Mouse (Mus musculus) heart, embryonic 12.5 days (tissue): ENCODE data around the gene Ccnb1. TPM values are rescaled to one million over a fixed set of nuclear protein-coding genes. Genes with fewer than 3 reads are reported as not detected.

ENCODE experiments used
- ATAC-seq: fragments of 200-750 bp; cut with Nextera tagmentation; 2 replicates; pipeline ENCODE4 v1.8.0; 2017; ENCODE audit warnings: moderate TSS enrichment, moderate library complexity; ENCODE audit not compliant: insufficient number of reproducible peaks, low FRiP score
- H3K27ac ChIP-seq: fragments of 300-500 bp; sonication (generic); 2 replicates; pipeline ENCODE4 v1.5.1; 2016; ENCODE audit warnings: mild to moderate bottlenecking, moderate library complexity; ENCODE audit not compliant: poor library complexity, severe bottlenecking
- H3K27me3 ChIP-seq: fragments of 300-500 bp; sonication (generic); replicated peaks from 2 replicates; pipeline ENCODE4 v1.6.1; 2016; ENCODE audit warnings: mild to moderate bottlenecking, moderate library complexity
- H3K36me3 ChIP-seq: fragments of 300-500 bp; sonication (generic); 2 replicates; pipeline ENCODE4 v1.6.1; 2016; ENCODE audit warnings: mild to moderate bottlenecking, moderate library complexity
- H3K4me1 ChIP-seq: fragments of 300-500 bp; sonication (generic); replicated peaks from 2 replicates; pipeline ENCODE4 v1.6.1; 2016; ENCODE audit warnings: mild to moderate bottlenecking
- H3K4me2 ChIP-seq: fragments of 300-500 bp; sonication (generic); 2 replicates; pipeline ENCODE4 v1.6.1; 2016; ENCODE audit warnings: mild to moderate bottlenecking, moderate library complexity
- H3K4me3 ChIP-seq: fragments of 300-500 bp; sonication (generic); 2 replicates; pipeline ENCODE4 v1.5.1; 2016; ENCODE audit warnings: mild to moderate bottlenecking
- H3K9ac ChIP-seq: fragments of 300-500 bp; sonication (generic); 2 replicates; pipeline ENCODE4 v1.6.1; 2016; ENCODE audit warnings: mild to moderate bottlenecking, moderate library complexity
- H3K9me3 ChIP-seq: fragments of 300-500 bp; sonication (generic); replicated peaks from 2 replicates; pipeline ENCODE4 v1.6.1; 2016; ENCODE audit warnings: mild to moderate bottlenecking, moderate library complexity
- WGBS: fragments of 180-500 bp; shearing (Covaris S2); methylation state at CpG from one replicate; pipeline ENCODE4 v1.1.7; 2016; 5-methylcytosine and 5-hydroxymethylcytosine counted together
- polyA plus RNA-seq: library from polyadenylated mRNA; unstranded; fragments of >200 nt; fragmentation: Nextera tagmentation; extraction: Ambion mirVana; gene quantifications from 2 replicates; pipeline ENCODE4 v1.2.1, GENCODE M21; 2016

Gene Ccnb1
- polyA plus RNA-seq = 214 and 218 TPM in 2 replicates

GRCm38 (mm10) chr13:100786414-100786867 is at the start of gene Ccnb1:
Gene Ccnb1 (minus strand): TSS chr13:100786570.
- ATAC-seq = peak; percentile 99
- Histone ChIP-seq H3K36me3 (peaks cover 28% of the 10 kb centered on the region), H3K9ac (peak within 1 kb of the TSS; percentile 95), H3K4me2 (peak within 1 kb of the TSS; percentile 90), H3K4me1 (peaks cover 27% of the 10 kb centered on the region), H3K4me3 (peak within 1 kb of the TSS; percentile 98), H3K9me3 (no peaks in the 10 kb centered on the region), H3K27ac (peak within 1 kb of the TSS; percentile 48; the same call in 1 of the 2 replicates), H3K27me3 (no peaks in the 10 kb centered on the region)
- under 1% methylated on average over 35 of the region's 35 CpGs for WGBS

- H3K36me3 ChIP-seq = no peaks in the 10 kb centered on the region
- H3K4me1 ChIP-seq = peaks cover 14% of the 10 kb centered on the region
- no peak for ATAC-seq
- no peak overlapping the region for H3K9ac ChIP-seq
- no peaks in the 10 kb centered on the region for H3K9me3 ChIP-seq
- no peak overlapping the region for H3K27ac ChIP-seq
- no peaks in the 10 kb centered on the region for H3K27me3 ChIP-seq
- no peak overlapping the region for H3K4me3 ChIP-seq
- no peak overlapping the region for H3K4me2 ChIP-seq
Measured at GRCm38 (mm10) chr13:100834777-100835176, 48.4 kb upstream of the Ccnb1 start.

- WGBS = 58% methylated on average over 6 of the region's 6 CpGs
- Histone ChIP-seq H3K4me2 (peak overlapping the region; percentile 35), H3K9ac (no peak overlapping the region), H3K9me3 (no peaks in the 10 kb centered on the region), H3K4me1 (peaks cover 14% of the 10 kb centered on the region), H3K36me3 (no peaks in the 10 kb centered on the region), H3K27me3 (no peaks in the 10 kb centered on the region), H3K27ac (no peak overlapping the region), H3K4me3 (peak overlapping the region; percentile 84)
- ATAC-seq = no peak
Measured at GRCm38 (mm10) chr13:100833640-100834002, 47.3 kb upstream of the Ccnb1 start.

- H3K9ac ChIP-seq = peak within 1 kb of the TSS; percentile 94
- peak; percentile 99 for ATAC-seq
- H3K9me3 ChIP-seq = no peaks in the 10 kb centered on the region
- H3K4me1 ChIP-seq = peaks cover 14% of the 10 kb centered on the region
- under 1% methylated on average over 94 of the region's 94 CpGs for WGBS
- H3K36me3 ChIP-seq = peaks cover 4% of the 10 kb centered on the region
- H3K27me3 ChIP-seq = no peaks in the 10 kb centered on the region
- H3K27ac ChIP-seq = peak within 1 kb of the TSS; percentile 89
- H3K4me2 ChIP-seq = peak within 1 kb of the TSS; percentile 74
- H3K4me3 ChIP-seq = peak within 1 kb of the TSS; percentile 84
Measured at GRCm38 (mm10) chr13:100832741-100833639, 46.6 kb upstream of the Ccnb1 start, which contains the start of gene Slc30a5. Gene Slc30a5 (minus strand): TSS chr13:100833427.

- no peaks in the 10 kb centered on the region for H3K27me3 ChIP-seq
- H3K9ac ChIP-seq = peak overlapping the region; percentile 94
- H3K4me3 ChIP-seq = peak overlapping the region; percentile 84
- H3K4me1 ChIP-seq = peaks cover 14% of the 10 kb centered on the region
- peaks cover 10% of the 10 kb centered on the region for H3K36me3 ChIP-seq
- WGBS = 5% methylated on average over 8 of the region's 8 CpGs
- peak overlapping the region; percentile 74 for H3K4me2 ChIP-seq
- ATAC-seq = no peak
- no peaks in the 10 kb centered on the region for H3K9me3 ChIP-seq
- H3K27ac ChIP-seq = peak overlapping the region; percentile 89; the same call in 1 of the 2 replicates
Measured at GRCm38 (mm10) chr13:100832188-100832587, 45.8 kb upstream of the Ccnb1 start.

GRCm38 (mm10) chr13:100831123-100831522 is 44.8 kb upstream of the Ccnb1 start:
- H3K4me2 ChIP-seq = 0 out of 2 replicates have a peak overlapping the region, but pooled peaks have one; percentile 20
- no peaks in the 10 kb centered on the region for H3K9me3 ChIP-seq
- peak overlapping the region; percentile 6; the same call in 1 of the 2 replicates for H3K4me3 ChIP-seq
- H3K4me1 ChIP-seq = peaks cover 14% of the 10 kb centered on the region
- no peak overlapping the region for H3K27ac ChIP-seq
- ATAC-seq = no peak
- peaks cover 17% of the 10 kb centered on the region for H3K36me3 ChIP-seq
- H3K9ac ChIP-seq = peak overlapping the region; percentile 37; the same call in 1 of the 2 replicates
- H3K27me3 ChIP-seq = no peaks in the 10 kb centered on the region
- 89% methylated on average over 6 of the region's 6 CpGs for WGBS

GRCm38 (mm10) chr13:100825627-100826410 is 39.4 kb upstream of the Ccnb1 start:
- ATAC-seq = no peak
- 92% methylated on average over 9 of the region's 9 CpGs for WGBS
- Histone ChIP-seq H3K4me2 (no peak overlapping the region), H3K36me3 (peaks cover 60% of the 10 kb centered on the region), H3K4me3 (no peak overlapping the region), H3K4me1 (0 out of 2 replicates have a peak, but pooled peaks cover 3% of the 10 kb centered on the region), H3K9me3 (no peaks in the 10 kb centered on the region), H3K27me3 (no peaks in the 10 kb centered on the region), H3K27ac (no peak overlapping the region), H3K9ac (no peak overlapping the region)

- WGBS = 89% methylated on average over 3 of the region's 3 CpGs
- H3K9ac ChIP-seq = no peak overlapping the region
- no peak overlapping the region for H3K4me3 ChIP-seq
- no peaks in the 10 kb centered on the region for H3K4me1 ChIP-seq
- no peak overlapping the region for H3K27ac ChIP-seq
- peaks cover 66% of the 10 kb centered on the region for H3K36me3 ChIP-seq
- no peak overlapping the region for H3K4me2 ChIP-seq
- no peak for ATAC-seq
- H3K27me3 ChIP-seq = no peaks in the 10 kb centered on the region
- H3K9me3 ChIP-seq = no peaks in the 10 kb centered on the region
Measured at GRCm38 (mm10) chr13:100824916-100825315, 38.5 kb upstream of the Ccnb1 start.

- H3K4me1 ChIP-seq = no peaks in the 10 kb centered on the region
- H3K9ac ChIP-seq = no peak overlapping the region
- ATAC-seq = no peak
- no peak overlapping the region for H3K4me2 ChIP-seq
- no peaks in the 10 kb centered on the region for H3K9me3 ChIP-seq
- no peaks in the 10 kb centered on the region for H3K27me3 ChIP-seq
- H3K27ac ChIP-seq = no peak overlapping the region
- H3K36me3 ChIP-seq = peaks cover 71% of the 10 kb centered on the region
- H3K4me3 ChIP-seq = no peak overlapping the region
- WGBS = 75% methylated on average over 6 of the region's 6 CpGs
Measured at GRCm38 (mm10) chr13:100824306-100824705, 37.9 kb upstream of the Ccnb1 start.

- no peak for ATAC-seq
- no peak overlapping the region for H3K4me3 ChIP-seq
- WGBS = 93% methylated on average over 3 of the region's 3 CpGs
Measured at GRCm38 (mm10) chr13:100823863-100824262, 37.5 kb upstream of the Ccnb1 start.

GRCm38 (mm10) chr13:100814451-100814850 is 28.1 kb upstream of the Ccnb1 start:
- no peak overlapping the region for H3K27ac ChIP-seq
- H3K4me2 ChIP-seq = no peak overlapping the region
- H3K36me3 ChIP-seq = peaks cover 75% of the 10 kb centered on the region
- H3K9ac ChIP-seq = no peak overlapping the region
- H3K4me3 ChIP-seq = no peak overlapping the region
- H3K27me3 ChIP-seq = no peaks in the 10 kb centered on the region
- no peaks in the 10 kb centered on the region for H3K4me1 ChIP-seq
- no peaks in the 10 kb centered on the region for H3K9me3 ChIP-seq
- WGBS = 93% methylated on average over 6 of the region's 6 CpGs
- ATAC-seq = no peak

More at GRCm38 (mm10) chr13:100823863-100824262, 37.5 kb upstream of the Ccnb1 start:
- H3K27ac ChIP-seq = no peak overlapping the region
- H3K9ac ChIP-seq = no peak overlapping the region
- H3K4me1 ChIP-seq = no peaks in the 10 kb centered on the region
- no peak overlapping the region for H3K4me2 ChIP-seq
- H3K36me3 ChIP-seq = peaks cover 75% of the 10 kb centered on the region
- H3K9me3 ChIP-seq = no peaks in the 10 kb centered on the region
- H3K27me3 ChIP-seq = no peaks in the 10 kb centered on the region
